Mouse (Mus musculus) MEL (cell line): ENCODE measurements at regions not wholly inside any gene's neighbourhood (a gene's known extent, or its start where the extent isn't known, plus 50 kb on each side); places are given as distances from the start of the nearest gene placed in this dataset.

Experiments
- CTCF ChIP-seq, 3 experiments: IDR thresholded peaks in 2 of 3; conservative IDR thresholded peaks in 1 of 3; 2 replicates each; pipeline ENCODE4 v1.5.1; 2011 to 2012; ENCODE audit warnings: low read length in 3 of 3, low read depth in 2 of 3, mild to moderate bottlenecking in 2 of 3, improper control_type of control experiment in 1 of 3, inconsistent platforms in 1 of 3, mixed read lengths in 1 of 3, moderate library complexity in 1 of 3; ENCODE audit not compliant: control insufficient read depth in 1 of 3, insufficient read depth in 1 of 3, poor library complexity in 1 of 3, severe bottlenecking in 1 of 3
- E2F4 ChIP-seq: IDR thresholded peaks from 2 replicates; pipeline ENCODE4 v1.6.1; 2011; ENCODE audit warnings: low read depth, low read length, improper control_type of control experiment, borderline replicate concordance
- ELF1 ChIP-seq: IDR thresholded peaks from 2 replicates; pipeline ENCODE4 v1.6.1; 2014; ENCODE audit warnings: low read depth, mild to moderate bottlenecking, inconsistent platforms, low read length, improper control_type of control experiment, moderate library complexity
- GATA1 ChIP-seq: IDR thresholded peaks from 2 replicates; pipeline ENCODE4 v1.6.1; 2011; ENCODE audit warnings: low read depth, low read length, improper control_type of control experiment
- JUND ChIP-seq: IDR thresholded peaks from 2 replicates; pipeline ENCODE4 v1.6.1; 2011; ENCODE audit warnings: low read depth, mild to moderate bottlenecking, improper control_type of control experiment, low read length
- MXI1 ChIP-seq: IDR thresholded peaks from 2 replicates; pipeline ENCODE4 v1.6.1; 2011; ENCODE audit warnings: mild to moderate bottlenecking, low read depth, low read length, improper control_type of control experiment
- MYC ChIP-seq: IDR thresholded peaks from 2 replicates; pipeline ENCODE4 v1.6.1; 2011; ENCODE audit warnings: low read depth, mild to moderate bottlenecking, low read length, improper control_type of control experiment, moderate library complexity
- POLR2A ChIP-seq, 2 experiments: IDR thresholded peaks; 2 replicates each; pipeline ENCODE4 v1.6.1; 2011 to 2012; ENCODE audit warnings: low read length in 2 of 2, mild to moderate bottlenecking in 2 of 2, control low read depth in 1 of 2, improper control_type of control experiment in 1 of 2, low read depth in 1 of 2, moderate library complexity in 1 of 2; ENCODE audit not compliant: control insufficient read depth in 1 of 2, insufficient read depth in 1 of 2, poor library complexity in 1 of 2
- RAD21 ChIP-seq: IDR thresholded peaks from 2 replicates; pipeline ENCODE4 v1.6.1; 2011; ENCODE audit warnings: mild to moderate bottlenecking, low read depth, low read length, improper control_type of control experiment
- TAL1 ChIP-seq: IDR thresholded peaks from 2 replicates; pipeline ENCODE4 v1.6.1; 2012; ENCODE audit warnings: mild to moderate bottlenecking, inconsistent platforms, low read length, moderate library complexity, mixed read lengths
- USF1 ChIP-seq: IDR thresholded peaks from 2 replicates; pipeline ENCODE4 v1.6.1; 2014; ENCODE audit warnings: low read depth, mild to moderate bottlenecking, inconsistent platforms, low read length, improper control_type of control experiment, moderate library complexity
- ZMIZ1 ChIP-seq: IDR thresholded peaks from 2 replicates; pipeline ENCODE4 v1.6.1; 2012; ENCODE audit warnings: low read depth, mild to moderate bottlenecking, inconsistent platforms, low read length, improper control_type of control experiment, moderate library complexity

- TF ChIP-seq CTCF (IDR thresholded peaks at IDR 0.05 in 2 of 3, conservative IDR thresholded peaks at IDR 0.05 in 1 of 3; ENCODE audit: control insufficient read depth in 1 of 3, insufficient read depth in 1 of 3, low read depth in 2 of 3, low read length in 3 of 3, poor library complexity in 1 of 3, severe bottlenecking in 1 of 3): no peak
- TF ChIP-seq GATA1: no peak
- no peak for TF ChIP-seq MXI1
- no peak for TF ChIP-seq E2F4
- no peak for TF ChIP-seq POLR2A (IDR thresholded peaks at IDR 0.05; ENCODE audit: control insufficient read depth in 1 of 2, insufficient read depth in 1 of 2, low read depth in 1 of 2, low read length in 2 of 2, poor library complexity in 1 of 2)
- TF ChIP-seq RAD21: no peak
- no peak for TF ChIP-seq TAL1
- no peak for TF ChIP-seq USF1
- TF ChIP-seq JUND: no peak
- no peak for TF ChIP-seq ZMIZ1
- TF ChIP-seq MYC: no peak
- no peak for TF ChIP-seq ELF1
Measured at GRCm38 (mm10) chr14:103939867-103940266, 95.7 kb upstream of the Ednrb start.
